Mouse (Mus musculus): ENCODE results near the gene Tex38. TPM values are rescaled to one million over a fixed set of nuclear protein-coding genes. Genes with fewer than 3 reads are reported as not detected.
A peak's percentile ranks its signal among the peaks of the same experiment; 100 is the strongest.

Tex38 gene
- polyA plus RNA-seq, 1 experiment from 2014 or later = 0.20 TPM

- Histone ChIP-seq H3K4me3 (no peak overlapping the region), H3K27me3 (ENCODE audit: insufficient read depth, poor library complexity, severe bottlenecking) (no peaks in the 10 kb centered on the region), H3K4me1 (replicated peaks) (no peaks in the 10 kb centered on the region), H3K9me3 (no peaks in the 10 kb centered on the region), H3K27ac (no peak overlapping the region), H3K36me3 (peaks cover 81% of the 10 kb centered on the region)
- 88% methylated on average over 3 of the region's 3 CpGs for WGBS
- no peak for DNase-seq (ENCODE audit: low spot score)
These were observed 19.6 kb downstream of the Tex38 start for GRCm38 (mm10) chr4:115761206-115761605.

GRCm38 (mm10) chr4:115754851-115755250 lies 26.0 kb downstream of the Tex38 start:
- Histone ChIP-seq H3K9me3 (no peaks in the 10 kb centered on the region), H3K27ac (no peak overlapping the region), H3K4me3 (no peak overlapping the region), H3K4me1 (replicated peaks) (no peaks in the 10 kb centered on the region), H3K27me3 (ENCODE audit: insufficient read depth, poor library complexity, severe bottlenecking) (no peaks in the 10 kb centered on the region), H3K36me3 (peaks cover 66% of the 10 kb centered on the region)
- WGBS = 92% methylated on average over 1 of the region's 1 CpGs
- DNase-seq (ENCODE audit: low spot score) = no peak

GRCm38 (mm10) chr4:115754101-115754500 lies 26.7 kb downstream of the Tex38 start:
- H3K4me3 ChIP-seq = no peak overlapping the region
- peaks cover 66% of the 10 kb centered on the region for H3K36me3 ChIP-seq
- DNase-seq (ENCODE audit: low spot score) = no peak
- H3K4me1 ChIP-seq (replicated peaks) = no peaks in the 10 kb centered on the region
- no peaks in the 10 kb centered on the region for H3K9me3 ChIP-seq
- 97% methylated on average over 3 of the region's 3 CpGs for WGBS
- no peaks in the 10 kb centered on the region for H3K27me3 ChIP-seq (ENCODE audit: insufficient read depth, poor library complexity, severe bottlenecking)
- H3K27ac ChIP-seq = no peak overlapping the region

- no peaks in the 10 kb centered on the region for H3K9me3 ChIP-seq
- H3K27me3 ChIP-seq (ENCODE audit: insufficient read depth, poor library complexity, severe bottlenecking) = no peaks in the 10 kb centered on the region
- peaks cover 72% of the 10 kb centered on the region for H3K36me3 ChIP-seq
- WGBS = 95% methylated on average over 1 of the region's 1 CpGs
- no peak for DNase-seq (ENCODE audit: low spot score)
- no peaks in the 10 kb centered on the region for H3K4me1 ChIP-seq (replicated peaks)
- no peak overlapping the region for H3K27ac ChIP-seq
- H3K4me3 ChIP-seq = no peak overlapping the region
These were observed 31.5 kb downstream of the Tex38 start for GRCm38 (mm10) chr4:115749336-115749735.

- DNase-seq (ENCODE audit: low spot score) = no peak
- WGBS = 73% methylated on average over 1 of the region's 1 CpGs
- H3K4me3 ChIP-seq = no peak overlapping the region
- no peak overlapping the region for H3K27ac ChIP-seq
- H3K4me1 ChIP-seq (replicated peaks) = no peaks in the 10 kb centered on the region
- peaks cover 71% of the 10 kb centered on the region for H3K36me3 ChIP-seq
- H3K27me3 ChIP-seq (ENCODE audit: insufficient read depth, poor library complexity, severe bottlenecking) = no peaks in the 10 kb centered on the region
- H3K9me3 ChIP-seq = no peaks in the 10 kb centered on the region
These were observed 32.6 kb downstream of the Tex38 start for GRCm38 (mm10) chr4:115748181-115748580.

GRCm38 (mm10) chr4:115743096-115743495 lies 37.7 kb downstream of the Tex38 start:
- 93% methylated on average over 4 of the region's 4 CpGs for WGBS

GRCm38 (mm10) chr4:115742658-115743057 lies 38.2 kb downstream of the Tex38 start:
- DNase-seq (ENCODE audit: low spot score) = no peak
- no peaks in the 10 kb centered on the region for H3K9me3 ChIP-seq
- peaks cover 63% of the 10 kb centered on the region for H3K36me3 ChIP-seq
- H3K27ac ChIP-seq = no peak overlapping the region
- peaks cover 20% of the 10 kb centered on the region for H3K4me1 ChIP-seq (replicated peaks)
- H3K27me3 ChIP-seq (ENCODE audit: insufficient read depth, poor library complexity, severe bottlenecking) = no peaks in the 10 kb centered on the region
- no peak overlapping the region for H3K4me3 ChIP-seq

More at GRCm38 (mm10) chr4:115743096-115743495, 37.7 kb downstream of the Tex38 start:
- no peak for DNase-seq (ENCODE audit: low spot score)
- Histone ChIP-seq H3K27ac (no peak overlapping the region), H3K9me3 (no peaks in the 10 kb centered on the region), H3K4me3 (no peak overlapping the region), H3K36me3 (peaks cover 68% of the 10 kb centered on the region), H3K4me1 (replicated peaks) (peaks cover 19% of the 10 kb centered on the region), H3K27me3 (ENCODE audit: insufficient read depth, poor library complexity, severe bottlenecking) (no peaks in the 10 kb centered on the region)

GRCm38 (mm10) chr4:115738481-115738985 lies 42.3 kb downstream of the Tex38 start:
- Histone ChIP-seq H3K27ac (peak overlapping the region; percentile 93), H3K9me3 (no peaks in the 10 kb centered on the region), H3K27me3 (ENCODE audit: insufficient read depth, poor library complexity, severe bottlenecking) (no peaks in the 10 kb centered on the region), H3K4me1 (replicated peaks) (peaks cover 20% of the 10 kb centered on the region), H3K4me3 (peak overlapping the region; percentile 85), H3K36me3 (peaks cover 35% of the 10 kb centered on the region)
- no peak for DNase-seq (ENCODE audit: low spot score)
- WGBS = 47% methylated on average over 13 of the region's 13 CpGs

- peaks cover 20% of the 10 kb centered on the region for H3K4me1 ChIP-seq (replicated peaks)
- no peaks in the 10 kb centered on the region for H3K9me3 ChIP-seq
- DNase-seq (ENCODE audit: low spot score) = peak; percentile 99
- H3K27me3 ChIP-seq (ENCODE audit: insufficient read depth, poor library complexity, severe bottlenecking) = no peaks in the 10 kb centered on the region
- peak within 1 kb of the TSS; percentile 85 for H3K4me3 ChIP-seq
- H3K36me3 ChIP-seq = peaks cover 27% of the 10 kb centered on the region
- peak within 1 kb of the TSS; percentile 93 for H3K27ac ChIP-seq
- WGBS = under 1% methylated on average over 45 of the region's 45 CpGs
These were observed 43.2 kb downstream of the Tex38 start, which contains the start of gene Efcab14 for GRCm38 (mm10) chr4:115737551-115738041. Gene Efcab14 (plus strand): TSS chr4:115737744.

- 69% methylated on average over 4 of the region's 4 CpGs for whole genome bisulfite sequencing
- Histone ChIP-seq H3K4me3 (no peak overlapping the region), H3K27ac (no peak overlapping the region), H3K27me3 (ENCODE audit: insufficient read depth, poor library complexity, severe bottlenecking) (no peaks in the 10 kb centered on the region), H3K4me1 (replicated peaks) (peaks cover 18% of the 10 kb centered on the region), H3K36me3 (peaks cover 1% of the 10 kb centered on the region), H3K9me3 (no peaks in the 10 kb centered on the region)
- no peak for DNase-seq (ENCODE audit: low spot score)
These were observed 46.0 kb downstream of the Tex38 start for GRCm38 (mm10) chr4:115734867-115735266.

GRCm38 (mm10) chr4:115733746-115734145 lies 47.1 kb downstream of the Tex38 start:
- no peak overlapping the region for H3K27ac ChIP-seq
- H3K27me3 ChIP-seq (ENCODE audit: insufficient read depth, poor library complexity, severe bottlenecking) = no peaks in the 10 kb centered on the region
- H3K4me3 ChIP-seq = no peak overlapping the region
- DNase-seq (ENCODE audit: low spot score) = no peak
- H3K9me3 ChIP-seq = no peaks in the 10 kb centered on the region
- peaks cover 7% of the 10 kb centered on the region for H3K4me1 ChIP-seq (replicated peaks)
- no peaks in the 10 kb centered on the region for H3K36me3 ChIP-seq
- 81% methylated on average over 5 of the region's 5 CpGs for WGBS

- Histone ChIP-seq H3K36me3 (no peaks in the 10 kb centered on the region), H3K27me3 (ENCODE audit: insufficient read depth, poor library complexity, severe bottlenecking) (no peaks in the 10 kb centered on the region), H3K4me3 (no peak overlapping the region), H3K9me3 (no peaks in the 10 kb centered on the region), H3K27ac (no peak overlapping the region), H3K4me1 (replicated peaks) (no peaks in the 10 kb centered on the region)
- no peak for DNase-seq (ENCODE audit: low spot score)
- 67% methylated on average over 3 of the region's 3 CpGs for WGBS
These were observed 48.5 kb downstream of the Tex38 start for GRCm38 (mm10) chr4:115732223-115732818.

- DNase-seq (ENCODE audit: low spot score) = peak; percentile 79
- H3K9me3 ChIP-seq = no peaks in the 10 kb centered on the region
- no peak overlapping the region for H3K4me3 ChIP-seq
- H3K27me3 ChIP-seq (ENCODE audit: insufficient read depth, poor library complexity, severe bottlenecking) = no peaks in the 10 kb centered on the region
- H3K4me1 ChIP-seq (replicated peaks) = no peaks in the 10 kb centered on the region
- no peaks in the 10 kb centered on the region for H3K36me3 ChIP-seq
- 25% methylated on average over 7 of the region's 7 CpGs for WGBS
- H3K27ac ChIP-seq = no peak overlapping the region
These were observed 49.1 kb downstream of the Tex38 start for GRCm38 (mm10) chr4:115731588-115732222.
